Mouse (Mus musculus) MN1 (cell line): ENCODE measurements at regions not wholly inside any gene's neighbourhood (a gene's known extent, or its start where the extent isn't known, plus 50 kb on each side); places are given as distances from the start of the nearest gene placed in this dataset.

Source experiments
- DNase-seq: peaks from one replicate; pipeline ENCODE4 v3.0.0-alpha.2; 2016; ENCODE audit warnings: low spot score

GRCm38 (mm10) chr10:126641792-126642289 is 259.3 kb downstream of the Atp23 start:
- no peak for DNase-seq

- no peak for DNase-seq
Observed at GRCm38 (mm10) chr10:126634731-126635130, 266.4 kb downstream of the Atp23 start.

GRCm38 (mm10) chr10:126628057-126628456 is 273.1 kb downstream of the Atp23 start:
- DNase-seq: no peak

GRCm38 (mm10) chr10:126625466-126625865 is 275.7 kb downstream of the Atp23 start:
- DNase-seq: no peak

GRCm38 (mm10) chr10:126620802-126621201 is 280.4 kb downstream of the Atp23 start:
- no peak for DNase-seq

- DNase-seq: no peak
Observed at GRCm38 (mm10) chr10:126619970-126620369, 281.2 kb downstream of the Atp23 start.

- DNase-seq: no peak
Observed at GRCm38 (mm10) chr10:126612226-126612625, 288.9 kb downstream of the Atp23 start.

- DNase-seq: no peak
Observed at GRCm38 (mm10) chr10:126610506-126610905, 290.6 kb downstream of the Atp23 start.

- no peak for DNase-seq
Observed at GRCm38 (mm10) chr10:126599686-126600085, 301.5 kb downstream of the Atp23 start.

GRCm38 (mm10) chr10:126568155-126568554 is 333.0 kb downstream of the Atp23 start:
- DNase-seq: no peak

- no peak for DNase-seq
Observed at GRCm38 (mm10) chr10:126565326-126565725, 335.8 kb downstream of the Atp23 start.

GRCm38 (mm10) chr10:126555080-126555479 is 346.1 kb downstream of the Atp23 start:
- DNase-seq: no peak

- DNase-seq: no peak
Observed at GRCm38 (mm10) chr10:126531950-126532349, 369.2 kb downstream of the Atp23 start.

- peak; percentile 71 for DNase-seq
Observed at GRCm38 (mm10) chr10:126531368-126531767, 369.8 kb downstream of the Atp23 start.

GRCm38 (mm10) chr10:126528801-126529200 is 372.4 kb downstream of the Atp23 start:
- no peak for DNase-seq

GRCm38 (mm10) chr10:126526186-126526585 is 375.0 kb downstream of the Atp23 start:
- DNase-seq: no peak

GRCm38 (mm10) chr10:126521836-126522815 is 379.0 kb downstream of the Atp23 start:
- no peak for DNase-seq

GRCm38 (mm10) chr10:126520973-126521372 is 380.2 kb downstream of the Atp23 start:
- DNase-seq: no peak

- DNase-seq: no peak
Observed at GRCm38 (mm10) chr10:126513185-126513584, 388.0 kb downstream of the Atp23 start.

GRCm38 (mm10) chr10:126511511-126511910 is 389.6 kb downstream of the Atp23 start:
- no peak for DNase-seq

GRCm38 (mm10) chr10:126505988-126506387 is 395.2 kb downstream of the Atp23 start:
- no peak for DNase-seq

GRCm38 (mm10) chr10:126502013-126502688 is 399.0 kb downstream of the Atp23 start:
- no peak for DNase-seq

- no peak for DNase-seq
Observed at GRCm38 (mm10) chr10:126498726-126499125, 402.4 kb downstream of the Atp23 start.
